Mouse (Mus musculus): ENCODE measurements at regions not wholly inside any gene's neighbourhood (a gene's known extent, or its start where the extent isn't known, plus 50 kb on each side); places are given as distances from the start of the nearest gene placed in this dataset.
"Not testable (repeated sequence)": the region's sequence is repeated elsewhere in the genome, so short reads cannot be mapped to it uniquely, and the experiment has no call there.

DNA sequence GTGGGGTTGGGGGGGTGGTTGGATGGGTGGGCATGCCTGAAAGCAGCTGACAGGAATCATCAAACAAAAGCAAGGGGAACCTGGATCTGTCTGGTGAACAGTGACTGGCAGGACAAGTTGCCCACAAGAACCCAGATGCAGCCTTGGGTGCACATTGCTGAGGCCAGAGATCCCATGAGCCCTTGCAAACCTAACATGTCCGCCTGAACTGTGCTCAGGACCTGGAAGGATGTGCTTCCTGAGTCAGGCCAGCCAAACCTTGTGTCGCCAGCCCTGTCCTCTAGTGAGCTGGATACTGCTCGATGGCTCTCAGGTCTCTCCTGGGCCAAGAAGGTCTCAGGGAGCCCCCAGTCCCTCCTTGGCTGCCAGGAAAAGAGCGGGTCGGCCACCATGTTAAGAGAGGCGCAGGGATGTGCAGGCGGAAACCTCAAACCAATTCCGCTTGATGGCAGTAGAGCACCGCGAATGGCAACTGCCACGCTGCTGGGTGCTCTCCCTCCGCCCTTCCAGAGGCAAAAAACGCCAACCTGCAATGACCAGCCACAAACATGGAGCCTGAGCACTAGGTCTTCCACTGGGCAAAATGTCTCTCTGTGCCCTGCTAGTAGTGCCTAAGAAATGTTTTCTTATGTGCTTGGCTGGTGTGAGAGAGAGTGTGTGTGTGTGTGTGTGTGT is 140.2 kb downstream of the Pls3 start:
- DNase-seq: not testable (repeated sequence)

DNA sequence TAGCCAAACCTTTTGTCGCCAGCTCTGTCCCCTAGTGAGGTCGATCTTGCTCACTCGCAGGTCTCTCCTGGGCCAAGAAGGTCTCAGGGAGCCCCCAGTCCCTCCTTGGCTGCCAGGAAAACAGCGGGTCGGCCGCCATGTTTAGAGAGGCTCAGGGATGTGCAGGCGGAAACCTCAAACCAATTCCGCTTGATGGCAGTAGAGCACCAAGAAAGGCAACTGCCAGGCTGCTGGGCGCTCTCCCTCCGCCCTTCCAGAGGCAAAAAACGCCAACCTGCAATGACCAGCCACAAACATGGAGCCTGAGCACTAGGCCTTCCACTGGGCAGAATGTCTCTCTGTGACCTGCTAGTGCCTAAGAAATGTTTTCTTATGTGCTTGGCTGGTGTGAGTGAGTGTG is 141.3 kb downstream of the Pls3 start:
- not testable (repeated sequence) for DNase-seq

DNA sequence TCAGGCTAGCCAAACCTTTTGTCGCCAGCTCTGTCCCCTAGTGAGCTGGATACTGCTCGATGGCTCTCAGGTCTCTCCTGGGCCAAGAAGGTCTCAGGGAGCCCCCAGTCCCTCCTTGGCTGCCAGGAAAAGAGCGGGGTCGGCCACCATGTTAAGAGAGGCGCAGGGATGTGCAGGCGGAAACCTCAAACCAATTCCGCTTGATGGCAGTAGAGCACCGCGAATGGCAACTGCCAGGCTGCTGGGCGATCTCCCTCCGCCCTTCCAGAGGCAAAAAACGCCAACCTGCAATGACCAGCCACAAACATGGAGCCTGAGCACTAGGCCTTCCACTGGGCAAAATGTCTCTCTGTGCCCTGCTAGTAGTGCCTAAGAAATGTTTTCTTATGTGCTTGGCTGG is 145.2 kb downstream of the Pls3 start:
- not testable (repeated sequence) for DNase-seq

DNA sequence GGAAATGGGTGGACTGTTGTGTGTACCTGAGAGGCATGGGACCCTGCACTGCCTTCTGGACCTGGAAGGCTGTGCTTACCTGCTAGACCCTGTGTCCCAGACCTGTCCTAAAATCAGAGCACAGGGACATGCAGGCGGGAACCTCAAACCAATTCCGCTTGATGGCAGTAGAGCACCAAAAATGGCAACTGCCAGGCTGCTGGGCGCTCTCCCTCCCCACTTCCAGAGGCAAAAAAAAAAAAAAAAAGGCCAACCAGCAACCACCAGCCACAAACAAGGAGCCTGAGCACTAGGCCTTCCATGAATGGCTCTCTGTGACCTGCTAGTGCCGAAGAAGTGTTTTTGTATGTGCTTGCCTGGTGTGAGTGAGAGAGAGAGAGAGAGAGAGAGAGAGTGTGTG is 146.5 kb downstream of the Pls3 start:
- no peak for DNase-seq

DNA sequence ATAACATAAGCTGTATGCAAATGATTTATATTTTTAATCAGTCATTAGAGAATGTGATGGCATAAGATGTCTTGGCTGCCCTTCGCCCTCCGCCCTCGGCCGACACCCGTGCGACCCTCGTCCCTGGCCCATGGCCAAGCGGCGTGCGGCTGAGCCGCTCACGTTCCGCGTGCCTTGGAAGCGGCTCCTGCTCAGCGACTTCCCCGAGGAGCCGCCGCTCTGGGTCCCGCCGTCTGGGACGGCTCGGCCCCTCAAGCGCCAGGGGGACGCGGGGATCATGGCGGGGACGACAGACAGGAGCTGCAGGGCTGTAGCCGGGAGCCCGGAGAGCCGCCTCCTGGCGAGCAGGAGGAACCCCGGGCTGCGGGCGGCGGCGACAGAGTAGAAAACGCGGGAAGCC is 145.5 kb upstream of the Rab39b start:
- DNase-seq: not testable (repeated sequence)

DNA sequence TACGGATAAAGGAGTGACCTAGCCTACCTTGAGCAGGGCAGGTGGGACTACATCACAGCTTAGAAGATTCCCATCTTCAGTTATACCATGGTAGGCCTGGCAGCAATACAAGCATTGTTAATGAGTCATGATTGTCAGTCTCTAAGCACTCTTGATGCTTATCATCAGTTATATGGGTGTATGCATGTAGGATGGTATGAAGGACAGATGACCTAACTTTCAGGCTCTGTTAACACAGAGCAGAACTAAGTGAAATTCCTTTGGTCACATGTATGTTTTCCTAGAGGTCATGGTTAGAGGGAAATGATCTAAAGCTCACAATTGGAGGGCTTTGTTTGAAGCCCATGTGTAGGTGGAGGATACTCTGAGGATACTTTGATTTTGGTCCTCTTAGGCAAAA is 121.9 kb upstream of the Rab39b start:
- no peak for DNase-seq

DNA sequence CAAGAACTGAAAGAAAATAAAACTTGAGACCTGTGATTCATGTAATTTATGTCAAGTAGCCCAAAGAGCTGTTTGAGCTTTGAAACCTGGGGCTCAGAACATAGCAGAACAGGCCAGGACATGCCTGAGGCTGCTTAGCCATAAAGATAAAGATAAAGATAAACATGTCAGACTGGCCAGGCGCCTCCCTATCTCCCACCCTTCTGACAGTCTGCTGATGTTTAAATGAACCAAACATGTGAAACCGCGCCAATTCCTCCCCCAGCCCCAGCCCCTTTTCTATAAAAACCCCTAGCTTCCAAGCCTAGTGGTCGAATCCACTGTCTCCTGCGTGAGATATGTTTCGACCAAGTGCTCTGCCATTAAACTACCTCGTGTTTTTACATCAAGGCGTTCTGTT is 97.2 kb upstream of the Rab39b start:
- DNase-seq: not testable (repeated sequence)

DNA sequence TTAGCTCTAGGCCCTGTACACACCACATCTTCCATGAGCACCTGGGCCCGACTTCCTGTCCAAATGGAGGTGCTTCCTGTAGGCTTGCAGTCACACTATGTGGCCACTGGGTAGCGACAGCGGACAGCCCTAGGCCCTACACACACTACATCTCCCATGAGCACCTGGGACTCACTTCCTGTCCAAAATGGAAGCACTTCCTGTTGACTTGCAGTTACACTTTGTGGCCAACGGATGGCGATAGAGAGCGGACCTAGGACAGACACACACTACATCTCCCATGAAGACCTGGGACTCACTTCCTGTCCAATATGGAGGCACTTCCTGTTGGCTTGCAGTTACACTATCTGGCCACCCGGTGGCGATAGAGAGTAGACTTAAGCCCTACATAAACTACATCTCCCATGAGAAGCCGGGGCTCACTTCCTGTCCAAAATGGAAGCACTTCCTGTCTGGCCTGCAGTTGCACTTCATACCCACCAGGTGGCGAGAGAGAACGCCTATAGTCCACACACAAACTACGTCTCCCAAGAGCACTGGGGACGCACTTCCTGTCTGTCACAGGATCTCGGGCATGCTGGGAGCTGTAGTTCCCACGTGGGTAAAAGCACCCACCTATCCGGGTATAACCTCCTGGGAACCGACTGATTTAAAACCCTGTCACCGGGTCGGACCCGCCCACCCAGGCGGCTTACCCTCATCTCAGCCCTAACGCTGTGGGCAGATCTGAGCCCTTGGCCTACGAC is 96.1 kb upstream of the Rab39b start:
- DNase-seq: peak; percentile 80

DNA sequence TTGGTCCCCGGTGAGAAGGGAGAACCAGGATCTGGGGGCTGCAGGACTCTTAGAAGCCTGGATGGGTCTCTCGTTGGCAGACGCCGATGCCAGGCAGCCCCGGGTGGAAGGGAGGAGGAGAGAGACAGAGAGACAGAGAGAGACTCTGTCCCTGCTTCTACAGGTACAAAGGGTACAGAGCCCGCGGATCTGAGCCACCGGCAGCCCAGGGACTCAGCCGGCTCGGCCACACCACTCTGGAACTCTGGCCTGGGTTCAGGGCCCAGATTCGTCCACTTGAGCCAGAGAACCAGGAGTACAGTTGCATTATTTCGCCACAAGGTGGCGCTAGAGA is 95.5 kb upstream of the Rab39b start:
- DNase-seq: no peak

DNA sequence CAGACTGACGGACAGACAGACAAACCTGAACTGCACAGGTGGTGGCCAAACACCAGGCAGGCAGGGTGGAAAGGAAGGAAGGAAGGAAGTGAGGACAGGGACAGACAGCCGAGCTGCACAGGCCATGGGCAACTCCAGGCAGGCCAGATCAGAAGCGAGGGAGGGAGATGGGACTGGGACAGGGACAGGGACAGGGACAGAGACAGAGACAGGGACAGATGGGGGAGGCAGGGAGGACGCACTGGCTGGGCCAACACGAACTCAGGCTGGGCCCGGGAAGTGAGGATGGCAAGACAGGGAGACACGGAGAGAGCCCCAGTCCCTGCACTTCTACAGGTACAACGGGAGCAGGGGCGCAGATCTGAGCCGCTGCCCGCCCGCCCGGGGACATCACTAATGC is 94.9 kb upstream of the Rab39b start:
- DNase-seq: peak; percentile 2

DNA sequence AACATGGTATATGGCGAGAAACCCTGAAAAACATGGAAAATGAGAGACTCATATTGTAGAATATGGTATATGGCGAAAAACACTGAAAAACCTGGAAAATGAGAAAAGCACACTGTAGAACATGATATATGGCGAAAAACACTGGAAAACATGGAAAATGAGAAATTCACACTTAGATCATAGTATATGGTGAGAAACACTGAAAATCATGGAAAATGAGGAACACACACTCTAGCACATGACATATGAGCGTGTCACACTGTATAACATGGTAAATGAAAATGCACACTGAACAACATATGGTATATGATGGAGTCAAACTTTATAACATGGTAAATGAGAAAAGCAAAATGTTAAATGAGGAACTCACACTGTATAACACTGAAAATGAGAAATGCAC is 89.6 kb upstream of the Rab39b start:
- DNase-seq: no peak

DNA sequence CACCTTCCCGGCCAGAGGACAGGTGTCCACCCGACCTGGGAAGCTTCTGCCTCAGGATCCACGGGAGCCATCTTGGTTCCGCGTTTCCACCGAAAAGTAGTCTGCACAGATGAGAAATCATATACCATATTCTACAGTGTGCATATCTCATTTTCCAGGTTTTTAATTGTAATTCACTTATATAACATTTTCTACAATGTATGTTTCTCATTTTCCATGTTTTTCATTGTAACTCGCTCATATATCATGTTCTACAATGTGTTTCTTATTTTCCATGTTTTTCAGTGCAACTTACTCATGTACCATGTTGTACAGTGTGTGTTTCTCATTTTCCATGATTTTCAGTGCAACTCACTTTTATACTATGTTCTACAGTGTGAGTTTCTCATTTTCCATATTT is 65.4 kb upstream of the Rab39b start:
- DNase-seq: no peak

Data from adrenal gland, postnatal 25 days (tissue).